Mouse (Mus musculus) C2C12 (cell line): ENCODE measurements around the gene 4930579F01Rik.

Source experiments
- CTCF ChIP-seq: IDR thresholded peaks from one replicate; pipeline ENCODE4 v1.5.1; 2011; ENCODE audit not compliant: control insufficient read depth, insufficient read depth, insufficient read length
- MAX ChIP-seq: IDR thresholded peaks from one replicate; pipeline ENCODE4 v1.6.1; 2011; ENCODE audit warnings: mild to moderate bottlenecking, control low read depth

- TF ChIP-seq CTCF (no peak), MAX (no peak)
These were observed 33.5 kb upstream of the 4930579F01Rik start for GRCm38 (mm10) chr3:138227082-138227481.
